Mouse (Mus musculus) lung, postnatal 0 days (tissue): ENCODE data around the gene Aqp3. TPM values are rescaled to one million over a fixed set of nuclear protein-coding genes. Genes with fewer than 3 reads are reported as not detected.

Experiments used
- ATAC-seq: fragments of 200-750 bp; cut with Nextera tagmentation; 2 replicates; pipeline ENCODE4 v1.8.0; 2017; ENCODE audit warnings: moderate library complexity
- DNase-seq: peaks from one replicate; pipeline ENCODE4 v3.0.0-alpha.2; 2016; ENCODE audit warnings: low spot score
- H3K27ac ChIP-seq: fragments of 300-500 bp; sonication (generic); 2 replicates; pipeline ENCODE4 v1.5.1; 2014; ENCODE audit warnings: antibody characterized with exemption, mild to moderate bottlenecking, low read length, mixed read lengths
- H3K27me3 ChIP-seq: fragments of 300-500 bp; sonication (generic); replicated peaks from 2 replicates; pipeline ENCODE4 v1.6.1; 2014; ENCODE audit warnings: low read length, mixed read lengths; ENCODE audit not compliant: insufficient read depth
- H3K36me3 ChIP-seq: fragments of 300-500 bp; sonication (generic); 2 replicates; pipeline ENCODE4 v1.6.1; 2014; ENCODE audit warnings: low read length, mixed read lengths; ENCODE audit not compliant: insufficient read depth
- H3K4me1 ChIP-seq: fragments of 300-500 bp; sonication (generic); 2 replicates; pipeline ENCODE4 v1.6.1; 2014; ENCODE audit warnings: antibody characterized with exemption, low read depth, low read length, mixed read lengths; ENCODE audit not compliant: insufficient read depth
- H3K4me2 ChIP-seq: fragments of 300-500 bp; sonication (generic); replicated peaks from 2 replicates; pipeline ENCODE4 v1.6.1; 2014; ENCODE audit warnings: low read depth, mild to moderate bottlenecking, low read length, moderate library complexity, mixed read lengths
- H3K4me3 ChIP-seq: fragments of 300-500 bp; sonication (generic); 2 replicates; pipeline ENCODE4 v1.5.1; 2014; ENCODE audit warnings: low read depth, low read length
- H3K9ac ChIP-seq: fragments of 300-500 bp; sonication (generic); replicated peaks from 2 replicates; pipeline ENCODE4 v1.6.1; 2014; ENCODE audit warnings: low read depth, mild to moderate bottlenecking
- H3K9me3 ChIP-seq: fragments of 300-500 bp; sonication (generic); 2 replicates; pipeline ENCODE4 v1.6.1; 2016; ENCODE audit warnings: low read length, mixed read lengths
- CTCF ChIP-seq: IDR thresholded peaks from 2 replicates; pipeline ENCODE4 v1.5.1; 2016; ENCODE audit warnings: antibody characterized with exemption, mild to moderate bottlenecking
- EP300 ChIP-seq: IDR thresholded peaks from 2 replicates; pipeline ENCODE4 v1.6.1; 2016; ENCODE audit warnings: antibody characterized with exemption, mild to moderate bottlenecking, control low read depth
- WGBS: fragments of 180-500 bp; shearing (Covaris S2); extraction: QIAGEN DNeasy Blood & Tissue Kit; methylation state at CpG from one replicate; pipeline ENCODE4 v1.1.7; 2014; 5-methylcytosine and 5-hydroxymethylcytosine counted together
- polyA plus RNA-seq: library from polyadenylated mRNA; unstranded; fragments of >200 nt; fragmentation: Nextera tagmentation; extraction: Ambion mirVana; gene quantifications from 2 replicates; pipeline ENCODE4 v1.2.1, GENCODE M21; 2015

The Aqp3 gene
- polyA plus RNA-seq, 1 experiment from 2014 or later = 8.7 TPM

GRCm38 (mm10) chr4:41047524-41048271 lies 50.3 kb downstream of the Aqp3 start, which contains the start of gene Aqp7:
TSS of gene Aqp7 (minus strand) at chr4:41048139.
- WGBS = 32% methylated on average over 9 of the region's 9 CpGs
- H3K9me3 ChIP-seq = no peaks in the 10 kb centered on the region
- H3K27ac ChIP-seq = no peak within 1 kb of the TSS
- DNase-seq = no peak
- H3K4me1 ChIP-seq = no peaks in the 10 kb centered on the region
- no peak within 1 kb of the TSS for H3K9ac ChIP-seq
- H3K36me3 ChIP-seq = no peaks in the 10 kb centered on the region
- no peak within 1 kb of the TSS for H3K4me3 ChIP-seq
- no peak within 1 kb of the TSS for H3K4me2 ChIP-seq
- ATAC-seq = no peak
- no peaks in the 10 kb centered on the region for H3K27me3 ChIP-seq
- no peak for TF ChIP-seq CTCF
- TF ChIP-seq EP300 = no peak

GRCm38 (mm10) chr4:41046254-41046795 lies 51.7 kb downstream of the Aqp3 start:
- H3K4me3 ChIP-seq = no peak overlapping the region
- H3K9ac ChIP-seq = no peak overlapping the region
- no peaks in the 10 kb centered on the region for H3K9me3 ChIP-seq
- DNase-seq = no peak
- no peak overlapping the region for H3K4me2 ChIP-seq
- TF ChIP-seq EP300 = no peak
- H3K36me3 ChIP-seq = no peaks in the 10 kb centered on the region
- WGBS = 75% methylated on average over 13 of the region's 13 CpGs
- no peaks in the 10 kb centered on the region for H3K4me1 ChIP-seq
- no peak for ATAC-seq
- no peaks in the 10 kb centered on the region for H3K27me3 ChIP-seq
- no peak overlapping the region for H3K27ac ChIP-seq

GRCm38 (mm10) chr4:41045288-41045687 lies 52.7 kb downstream of the Aqp3 start:
- no peak overlapping the region for H3K9ac ChIP-seq
- DNase-seq (no peak), ATAC-seq (no peak)
- H3K4me3 ChIP-seq = no peak overlapping the region
- no peak overlapping the region for H3K4me2 ChIP-seq
- 58% methylated on average over 3 of the region's 3 CpGs for WGBS
- no peaks in the 10 kb centered on the region for H3K9me3 ChIP-seq
- no peaks in the 10 kb centered on the region for H3K4me1 ChIP-seq
- TF ChIP-seq EP300 = no peak
- no peak for TF ChIP-seq CTCF
- H3K27me3 ChIP-seq = no peaks in the 10 kb centered on the region
- H3K36me3 ChIP-seq = no peaks in the 10 kb centered on the region
- no peak overlapping the region for H3K27ac ChIP-seq

GRCm38 (mm10) chr4:41043961-41044360 lies 54.0 kb downstream of the Aqp3 start:
- Histone ChIP-seq H3K27ac (no peak overlapping the region), H3K36me3 (no peaks in the 10 kb centered on the region), H3K4me1 (no peaks in the 10 kb centered on the region), H3K9me3 (no peaks in the 10 kb centered on the region), H3K27me3 (no peaks in the 10 kb centered on the region), H3K4me2 (no peak overlapping the region), H3K9ac (no peak overlapping the region), H3K4me3 (no peak overlapping the region)
- TF ChIP-seq EP300 = no peak
- TF ChIP-seq CTCF = no peak; the same call in 1 of the 2 replicates
- 77% methylated on average over 5 of the region's 5 CpGs for WGBS
- no peak for DNase-seq
- 0 out of 2 replicates have a peak, but pooled peaks have one; percentile 16 for ATAC-seq

GRCm38 (mm10) chr4:41042880-41043279 lies 55.1 kb downstream of the Aqp3 start:
- TF ChIP-seq CTCF (no peak), EP300 (no peak)
- DNase-seq (no peak), ATAC-seq (no peak)
- no peak overlapping the region for H3K4me3 ChIP-seq
- H3K4me2 ChIP-seq = no peak overlapping the region
- H3K27me3 ChIP-seq = no peaks in the 10 kb centered on the region
- H3K36me3 ChIP-seq = no peaks in the 10 kb centered on the region
- H3K4me1 ChIP-seq = no peaks in the 10 kb centered on the region
- H3K27ac ChIP-seq = no peak overlapping the region
- H3K9ac ChIP-seq = no peak overlapping the region
- WGBS = 63% methylated on average over 12 of the region's 12 CpGs
- no peaks in the 10 kb centered on the region for H3K9me3 ChIP-seq

Other genes starting within 250 kb of the Aqp3 start
- 82.9 and 89.4 TPM in 2 replicates for gene B4galt1, start 244.2 kb downstream of the Aqp3 start, polyA plus RNA-seq
- 3.5 and 4.6 TPM in 2 replicates for gene Spink4, start 178.1 kb downstream of the Aqp3 start, polyA plus RNA-seq
- gene Bag1, start 149.9 kb downstream of the Aqp3 start, polyA plus RNA-seq = 231 and 234 TPM in 2 replicates
- 150 and 159 TPM in 2 replicates for gene Chmp5, start 149.8 kb downstream of the Aqp3 start, polyA plus RNA-seq
- gene Nfx1, start 127.3 kb downstream of the Aqp3 start, polyA plus RNA-seq = 31.7 and 34.5 TPM in 2 replicates
- 0.10 and 0.24 TPM in 2 replicates for gene Aqp7, start 50.0 kb downstream of the Aqp3 start, polyA plus RNA-seq
- 5.3 and 6.9 TPM in 2 replicates for gene Nol6, start 26.3 kb upstream of the Aqp3 start, polyA plus RNA-seq
- gene Ube2r2, start 37.6 kb upstream of the Aqp3 start, polyA plus RNA-seq = 77.9 and 81.6 TPM in 2 replicates
- 18.2 and 21.4 TPM in 2 replicates for gene Ubap2, start 177.0 kb upstream of the Aqp3 start, polyA plus RNA-seq
- gene Dcaf12, start 216.7 kb upstream of the Aqp3 start, polyA plus RNA-seq = 41.3 and 48.1 TPM in 2 replicates